Mouse (Mus musculus) spleen, adult 18-20 months (tissue): ENCODE results near the gene Akap7.
"Not testable (repeated sequence)": the region's sequence is repeated elsewhere in the genome, so short reads cannot be mapped to it uniquely, and the experiment has no call there.

Experiments
- DNase-seq, 2 experiments: peaks; one replicate each; pipeline ENCODE4 v3.0.0; 2022; ENCODE audit warnings: mixed read lengths in 2 of 2

Gene Akap7

DNA sequence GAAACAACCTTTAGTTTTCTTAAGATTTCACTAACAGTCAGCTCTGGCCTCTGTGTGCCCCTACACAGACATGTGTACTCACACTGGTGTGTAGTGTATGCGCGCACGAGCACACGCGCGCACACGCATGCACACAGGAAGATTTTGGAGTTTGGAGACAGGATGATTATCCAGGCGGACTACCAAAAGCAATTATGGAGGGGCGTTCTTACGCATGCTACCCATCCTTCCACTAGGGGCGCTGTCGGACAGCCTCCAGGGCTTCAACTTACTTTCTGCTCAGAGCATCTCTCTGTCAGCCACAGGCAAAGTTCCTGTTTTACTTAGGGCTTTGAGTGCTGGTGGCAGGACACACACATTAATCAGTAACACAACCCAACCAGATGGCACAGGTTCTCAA is 57.6 kb downstream of the Akap7 start:
- peak in 1 of 2 experiments; percentile 47 for DNase-seq

DNA sequence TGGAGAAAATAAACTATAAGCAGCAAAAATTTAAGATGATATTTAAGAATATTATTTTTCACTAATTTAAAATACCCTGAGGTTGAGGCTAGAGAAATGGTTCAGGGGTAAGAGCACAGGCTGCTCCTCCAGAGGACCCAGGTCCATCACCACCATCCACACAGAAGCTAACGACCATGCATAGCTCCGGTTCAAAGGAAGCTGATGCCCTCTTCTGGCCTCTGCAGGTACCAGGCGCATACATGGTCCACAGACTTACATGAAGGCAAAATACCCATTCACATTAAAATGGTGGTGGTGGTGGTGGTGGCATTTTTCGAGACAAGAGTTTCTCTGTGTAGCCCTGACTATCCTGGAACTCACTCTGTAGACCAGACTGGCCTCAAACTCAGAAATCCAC is 61.5 kb downstream of the Akap7 start:
- DNase-seq: no peak

DNA sequence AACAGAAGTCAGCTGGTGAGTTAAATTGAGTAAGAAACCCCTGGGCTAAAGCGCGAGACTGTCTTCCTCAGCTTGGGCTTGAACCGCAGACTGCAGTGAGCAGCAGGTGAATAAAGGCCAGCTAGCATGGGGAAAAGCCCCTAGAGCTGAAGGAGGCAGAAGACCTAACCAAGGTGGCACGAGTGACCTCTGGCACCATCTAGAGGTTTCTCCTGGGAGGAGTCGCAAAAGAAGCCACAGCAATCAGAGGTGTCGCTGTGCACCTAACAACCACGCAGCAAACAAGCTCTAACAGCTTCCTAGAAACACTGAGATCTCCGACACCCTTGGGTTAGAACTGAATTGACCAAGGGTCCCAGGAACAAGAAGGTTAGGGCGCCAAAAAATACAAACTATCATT is 68.5 kb downstream of the Akap7 start:
- DNase-seq: peak in 1 of 2 experiments; percentile 24

DNA sequence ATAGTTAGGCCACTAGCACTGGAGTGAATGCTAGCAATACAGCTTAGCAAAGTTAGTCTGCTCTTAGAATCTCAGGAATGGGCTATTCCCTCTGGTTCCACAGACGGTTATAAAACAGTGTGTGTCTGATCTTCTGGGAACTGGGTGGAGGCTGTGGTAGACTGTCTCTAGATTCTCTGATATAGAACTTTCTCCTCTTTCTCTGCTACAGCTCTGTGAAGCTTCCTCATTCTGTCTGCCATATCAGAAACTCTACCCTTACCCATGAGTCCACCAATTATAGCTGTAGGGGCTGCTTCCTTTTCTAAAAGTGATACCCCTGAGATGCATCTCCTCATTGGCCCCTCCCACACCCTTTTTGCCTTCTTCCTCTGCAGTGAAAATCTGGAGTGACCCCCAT is 73.6 kb downstream of the Akap7 start:
- no peak for DNase-seq

DNA sequence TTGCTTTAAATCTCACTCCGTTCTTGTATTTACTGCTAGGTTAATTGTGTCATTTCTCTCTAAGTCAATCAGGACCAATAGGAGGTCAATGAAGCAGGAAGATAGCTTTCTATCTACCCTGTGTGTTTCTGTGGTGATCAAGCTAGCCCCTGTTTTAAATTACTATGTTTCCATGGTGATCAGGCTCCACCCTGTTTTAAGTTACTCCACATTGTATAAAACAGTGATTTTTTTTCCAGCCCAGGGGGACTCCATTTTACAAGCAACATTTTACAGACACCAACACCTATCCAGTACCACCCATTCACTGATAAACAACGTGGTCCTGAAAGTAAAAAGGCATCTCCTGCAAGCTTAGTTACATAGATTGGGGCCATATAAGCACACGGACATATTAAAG is 75.0 kb downstream of the Akap7 start:
- no peak for DNase-seq

DNA sequence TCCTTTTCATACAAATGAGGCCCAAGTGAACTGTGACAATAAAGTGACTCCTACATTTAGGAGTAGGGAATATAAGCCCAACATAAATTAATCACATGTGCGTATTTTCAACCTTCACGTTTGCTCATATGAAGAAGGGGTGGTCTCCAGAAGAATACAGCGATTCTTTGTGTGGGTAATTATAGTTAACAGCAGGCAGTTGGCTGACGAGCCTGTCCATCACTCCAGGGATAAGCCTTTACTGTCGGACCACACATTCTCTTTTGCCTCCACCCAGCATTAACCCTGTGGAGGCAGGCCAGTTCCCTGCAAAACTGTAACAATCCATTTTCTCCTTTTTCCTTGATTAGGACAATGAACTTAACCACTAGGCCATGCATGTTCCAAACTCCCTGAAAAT is 76.3 kb downstream of the Akap7 start:
- no peak for DNase-seq

DNA sequence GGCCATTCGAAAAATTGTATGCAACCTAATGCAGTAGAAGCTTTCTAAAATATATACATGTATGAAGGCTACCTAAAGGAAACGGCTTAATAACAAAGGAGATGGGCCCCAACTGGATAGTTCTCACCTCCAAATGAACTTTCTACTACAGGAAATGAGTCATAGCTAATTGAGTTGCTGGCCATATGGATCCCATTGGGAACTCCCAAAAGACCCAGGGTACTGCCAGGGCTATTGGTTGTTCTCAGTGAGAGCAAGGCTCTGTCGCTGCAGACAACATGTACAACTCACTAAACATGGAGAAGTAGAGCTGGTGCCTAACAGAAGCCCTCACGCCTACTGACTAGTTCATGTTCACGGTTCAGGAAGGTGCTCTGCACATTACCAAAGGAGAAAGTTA is 83.3 kb downstream of the Akap7 start:
- DNase-seq: no peak

DNA sequence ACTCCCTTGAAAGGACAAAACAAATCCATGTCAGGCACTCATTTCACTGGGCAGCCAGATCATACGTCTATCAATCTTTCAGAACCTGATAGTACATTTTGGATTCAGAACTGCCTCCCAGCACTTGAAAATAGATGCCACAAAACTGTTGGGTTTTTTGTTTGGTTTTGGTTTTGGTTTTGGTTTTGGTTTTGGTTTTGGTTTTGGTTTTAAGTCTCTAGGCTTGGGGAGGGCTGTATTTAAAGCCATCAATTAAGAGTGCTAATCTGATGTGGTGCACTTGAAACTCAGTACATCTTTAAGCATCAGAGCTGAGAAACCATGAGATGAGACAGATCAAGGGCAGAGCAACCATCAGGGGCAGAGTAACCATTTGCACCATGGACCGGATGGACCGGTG is 86.9 kb downstream of the Akap7 start:
- no peak for DNase-seq

DNA sequence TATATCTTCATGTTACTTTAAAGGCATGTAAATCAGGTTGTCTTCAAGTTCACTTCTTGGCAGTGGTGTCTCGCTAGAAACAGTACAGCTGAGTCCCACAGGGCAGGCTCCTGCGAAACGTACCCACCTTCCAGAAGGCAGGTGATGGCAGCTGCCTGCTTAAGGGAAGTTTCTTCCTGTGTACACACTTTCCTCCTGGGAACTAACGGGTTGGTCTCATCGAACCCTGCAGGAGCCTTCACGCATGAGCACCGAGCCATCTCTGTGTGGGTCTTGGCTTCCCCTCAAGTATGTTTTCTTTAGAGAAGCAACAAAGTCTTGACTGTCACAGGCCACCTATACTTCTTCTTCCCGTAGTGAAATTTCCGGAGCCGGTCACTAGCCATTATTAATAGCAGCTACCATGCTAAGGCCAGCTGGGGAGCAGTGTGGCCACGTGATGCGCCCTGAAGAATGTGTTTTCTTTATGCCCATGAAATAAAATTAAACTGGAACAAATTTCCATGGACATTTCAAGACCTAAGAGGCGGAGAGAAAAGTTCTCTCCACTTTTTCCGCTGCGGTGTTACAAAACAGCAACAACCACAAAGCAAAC is 87.7 kb downstream of the Akap7 start:
- DNase-seq: no peak

DNA sequence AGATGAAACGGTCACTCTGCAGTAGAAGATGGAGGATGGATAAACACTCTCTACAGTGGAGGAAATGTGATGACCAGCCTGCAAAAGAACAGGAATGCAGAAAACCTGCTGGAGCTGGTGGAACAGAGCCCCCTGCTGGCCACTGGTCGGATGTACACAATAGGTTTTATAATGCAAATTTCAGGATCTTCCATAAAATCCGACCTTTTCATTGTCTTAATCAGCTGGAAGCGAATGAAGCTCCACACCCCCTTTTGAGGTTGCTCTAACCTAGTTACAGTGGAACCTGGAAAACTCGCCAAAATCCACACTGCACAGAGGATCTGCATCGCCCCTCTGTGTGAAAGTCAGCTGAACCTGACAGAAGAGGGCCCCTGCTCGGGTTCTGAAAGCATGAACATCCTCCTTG is 88.4 kb downstream of the Akap7 start:
- peak in 1 of 2 experiments; percentile 60 for DNase-seq

DNA sequence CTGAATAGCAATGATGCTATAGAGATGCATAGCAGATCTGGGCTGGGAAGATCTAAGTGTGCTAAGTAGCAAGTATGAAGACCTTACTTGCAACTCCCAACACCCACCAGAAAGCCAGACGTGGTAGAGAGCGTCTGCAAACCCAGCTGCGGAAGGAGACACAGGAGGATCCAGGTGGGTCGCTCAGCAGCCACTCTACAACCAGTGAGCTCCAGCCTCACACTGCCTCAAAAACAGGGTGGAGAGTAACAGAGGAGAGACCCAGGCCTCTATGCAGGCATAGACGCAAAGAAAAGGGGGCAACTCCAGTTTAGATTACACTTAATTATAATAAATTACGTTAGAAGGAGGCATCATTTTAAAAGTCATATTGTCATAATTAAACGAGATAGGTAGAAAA is 88.9 kb downstream of the Akap7 start:
- no peak for DNase-seq

DNA sequence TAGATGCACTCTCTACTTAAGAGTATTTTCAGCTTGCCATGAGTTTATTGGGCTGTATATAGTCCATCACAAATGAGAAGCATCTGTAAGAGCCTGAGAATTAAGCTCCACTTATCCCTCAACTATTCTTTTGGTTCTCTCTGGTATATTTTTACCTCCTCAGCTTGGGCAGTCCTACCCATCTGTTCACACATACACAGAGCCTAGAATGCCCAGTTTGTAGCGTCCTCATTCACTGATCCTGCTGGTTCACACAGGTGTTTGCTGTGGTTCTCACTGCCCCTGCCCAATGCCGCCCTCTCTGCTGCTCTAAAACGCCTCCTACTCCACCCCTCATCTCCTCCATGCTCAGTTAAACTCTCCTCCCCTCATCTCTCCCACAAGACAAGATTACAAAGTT is 91.7 kb downstream of the Akap7 start:
- DNase-seq: no peak

DNA sequence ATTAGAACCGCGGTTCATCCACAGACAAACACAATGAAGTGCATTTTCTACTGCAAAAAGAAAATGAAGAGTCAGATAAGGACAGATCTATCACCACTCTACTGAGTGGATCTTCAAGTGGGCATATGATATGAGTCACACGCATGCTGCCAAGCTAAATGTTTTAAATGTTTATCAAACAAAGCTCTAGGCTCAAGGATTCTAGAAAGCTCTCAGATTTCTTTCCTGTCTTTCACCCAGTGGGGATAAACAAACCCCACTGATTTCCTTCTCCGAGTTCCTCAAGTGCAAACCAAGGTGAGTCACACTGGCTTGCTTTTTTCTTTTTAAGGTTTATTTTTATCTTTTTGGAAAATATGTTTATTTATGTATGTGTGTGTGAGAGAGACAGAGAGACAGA is 94.0 kb downstream of the Akap7 start:
- no peak for DNase-seq

DNA sequence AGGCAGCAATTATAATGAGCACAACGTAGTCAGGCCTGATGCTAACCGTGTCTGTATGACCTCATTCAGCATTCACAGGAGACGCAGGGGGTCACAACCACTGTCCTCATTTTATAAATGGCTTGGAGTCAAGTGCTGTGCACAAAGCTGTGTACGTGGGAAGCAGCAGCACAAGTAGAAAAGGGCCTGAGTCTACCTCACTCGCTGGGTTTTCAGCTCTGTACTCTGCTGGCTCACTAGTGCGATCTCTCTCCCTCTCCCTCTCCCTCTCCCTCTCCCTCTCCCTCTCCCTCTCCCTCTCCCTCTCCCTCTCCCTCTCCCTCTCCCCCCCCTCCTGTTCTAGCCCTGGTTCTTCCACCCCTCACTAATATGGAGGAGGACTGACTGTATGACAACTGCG is 99.1 kb downstream of the Akap7 start:
- DNase-seq: no peak

DNA sequence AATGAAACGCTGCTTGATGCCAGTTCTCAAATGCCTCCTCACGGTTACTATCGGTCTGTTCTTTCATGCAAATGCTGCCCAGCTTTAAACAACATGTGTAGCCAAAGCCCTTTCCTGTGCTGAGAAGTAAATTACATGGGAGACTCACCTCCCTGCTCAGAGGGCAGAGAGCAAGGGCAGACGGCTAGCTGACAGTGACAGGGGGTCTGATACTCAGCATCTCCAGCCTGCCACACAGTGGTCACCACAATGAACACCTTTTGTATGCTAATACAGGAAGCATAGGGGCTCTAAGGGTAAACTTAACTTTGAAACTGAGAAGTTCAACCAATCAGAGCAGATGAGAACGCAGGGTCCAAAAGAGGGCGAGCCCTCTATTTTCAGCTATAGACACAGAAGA is 99.8 kb downstream of the Akap7 start:
- no peak for DNase-seq

DNA sequence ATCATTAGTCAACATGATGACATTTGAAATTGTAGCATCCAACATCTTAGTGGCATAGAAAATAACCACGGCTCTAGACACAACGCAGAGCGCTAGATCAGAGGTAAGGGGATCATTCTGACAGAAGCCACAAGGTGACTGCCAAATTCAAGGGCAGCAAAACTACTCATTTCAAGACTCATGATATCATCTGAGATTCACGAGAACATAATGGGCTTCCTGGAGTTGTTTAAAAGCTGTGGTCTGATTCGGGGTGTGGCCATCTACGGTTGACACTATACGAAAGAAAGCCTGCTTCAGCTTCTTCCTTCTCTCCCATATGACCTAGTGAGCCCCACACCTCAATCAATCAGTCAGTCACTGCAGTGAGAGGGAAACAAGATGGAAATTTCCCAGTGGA is 107.0 kb downstream of the Akap7 start:
- DNase-seq: no peak

DNA sequence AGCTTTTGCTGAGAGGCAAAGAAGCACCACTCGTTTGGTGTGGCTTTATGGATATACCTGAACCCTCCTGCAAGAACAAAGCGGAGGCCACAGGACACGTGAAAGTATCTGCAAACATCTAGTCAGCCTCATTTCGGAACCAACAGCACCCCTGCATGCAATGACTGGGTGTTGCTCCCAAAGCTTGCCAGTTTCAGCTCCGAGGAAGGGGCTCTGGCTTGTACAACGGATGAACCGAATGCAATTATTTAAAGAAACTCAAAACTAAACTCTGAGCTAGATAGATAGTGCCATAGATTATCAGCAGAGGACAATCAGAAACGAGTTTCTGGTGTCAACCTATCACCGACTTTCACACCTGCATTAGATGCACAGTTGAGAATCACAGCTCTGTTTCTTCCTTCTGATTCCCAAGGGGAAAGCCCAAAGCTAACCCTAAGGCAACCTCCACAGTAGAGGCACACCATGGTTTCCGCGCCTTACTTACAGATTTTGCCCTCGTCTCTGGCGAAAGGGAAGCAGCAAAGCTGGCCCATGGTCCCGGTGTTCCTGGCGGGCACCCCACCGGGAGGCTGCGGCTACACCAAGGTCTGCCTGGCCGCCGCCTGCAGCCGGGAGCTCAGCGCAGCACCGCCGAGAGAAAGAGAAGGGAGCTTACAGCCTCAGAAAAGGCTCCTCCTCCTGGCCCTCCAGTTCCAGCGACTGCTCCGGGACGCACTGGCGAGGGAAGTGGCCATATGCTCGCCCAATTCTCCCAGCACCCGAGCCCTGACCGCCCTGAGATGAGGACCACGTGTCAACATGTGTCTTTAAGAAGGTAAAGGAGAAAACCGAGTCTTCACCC is 107.9 kb downstream of the Akap7 start:
- DNase-seq: peak in 1 of 2 experiments; percentile 18

DNA sequence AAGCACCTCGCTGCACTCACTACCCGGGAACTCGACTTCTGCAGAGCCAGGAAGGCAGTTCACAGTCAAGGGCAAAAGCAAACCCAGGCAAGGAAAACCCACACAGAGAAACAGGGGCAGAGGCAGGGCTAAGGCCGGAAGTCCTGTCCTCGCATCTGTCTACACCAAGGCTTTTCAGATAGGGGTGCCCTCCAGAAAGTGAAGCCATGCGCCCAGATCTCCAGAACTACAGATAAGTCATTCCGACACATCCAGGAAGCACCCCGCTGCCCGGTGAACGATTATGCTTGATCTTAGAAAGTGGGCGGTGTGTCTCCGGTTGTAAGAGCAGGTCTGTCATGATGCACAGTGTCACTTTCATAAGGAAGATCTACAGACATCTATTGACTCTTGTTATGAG is 109.1 kb downstream of the Akap7 start:
- DNase-seq: peak in 1 of 2 experiments; percentile 18

DNA sequence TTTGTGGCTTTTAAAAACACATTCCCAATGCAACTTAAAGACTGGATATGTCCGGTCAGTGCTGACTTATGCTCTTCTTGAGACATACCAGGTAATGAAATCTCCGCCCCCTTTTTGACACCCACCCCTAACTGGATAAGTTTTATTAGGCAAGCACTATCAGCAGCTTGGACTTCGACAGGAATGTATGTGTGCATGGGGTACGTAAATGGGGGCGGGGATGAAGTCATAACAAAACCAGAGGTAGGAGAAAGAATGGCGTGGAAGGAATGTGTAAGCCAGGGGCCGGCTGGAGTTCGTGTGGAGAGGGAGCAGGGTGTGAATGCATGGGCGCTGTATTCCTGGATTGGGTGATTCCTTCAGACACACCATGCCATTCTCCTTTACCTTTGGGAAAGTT is 109.6 kb downstream of the Akap7 start:
- no peak for DNase-seq

DNA sequence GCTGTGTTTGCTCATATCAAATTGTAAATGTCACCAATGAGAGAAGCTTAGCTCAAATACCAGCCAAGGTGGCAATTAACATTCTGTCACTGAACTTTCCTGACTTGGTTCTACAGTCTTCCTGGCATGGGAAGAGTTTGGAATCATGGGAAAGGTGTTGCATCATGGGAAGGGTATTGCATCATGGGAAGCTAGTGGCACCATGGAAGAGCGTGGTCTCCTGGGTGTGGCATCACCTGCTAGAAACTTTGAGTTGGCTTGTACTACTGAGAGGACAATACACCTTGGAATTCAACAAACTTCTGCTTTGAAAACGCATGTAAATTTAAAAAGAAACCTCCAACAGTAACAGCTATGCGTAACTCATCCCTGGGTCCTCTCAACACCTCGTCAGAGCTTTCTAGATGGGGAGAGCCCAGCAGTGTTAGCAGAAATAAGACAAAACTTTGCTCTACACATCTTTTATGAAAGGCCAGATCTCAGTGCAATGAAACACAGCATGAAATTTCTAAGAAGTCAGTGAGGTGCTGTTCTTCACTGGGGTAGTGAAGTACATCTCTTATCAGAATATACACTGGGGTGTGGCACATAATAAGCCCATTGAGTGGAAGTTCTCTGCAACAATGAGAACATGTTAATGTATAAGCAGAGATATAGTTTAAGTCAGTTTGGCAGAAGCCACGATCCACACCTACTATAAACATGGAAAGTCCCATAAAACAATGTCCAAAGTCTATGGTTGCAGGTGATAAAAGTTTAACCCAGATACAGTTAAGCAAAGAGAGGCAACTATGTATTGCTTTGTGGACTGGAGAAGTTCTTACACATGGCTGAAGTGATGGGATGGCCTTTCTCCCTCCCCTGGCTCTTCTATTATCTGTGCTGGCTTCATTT is 115.2 kb downstream of the Akap7 start:
- no peak for DNase-seq

DNA sequence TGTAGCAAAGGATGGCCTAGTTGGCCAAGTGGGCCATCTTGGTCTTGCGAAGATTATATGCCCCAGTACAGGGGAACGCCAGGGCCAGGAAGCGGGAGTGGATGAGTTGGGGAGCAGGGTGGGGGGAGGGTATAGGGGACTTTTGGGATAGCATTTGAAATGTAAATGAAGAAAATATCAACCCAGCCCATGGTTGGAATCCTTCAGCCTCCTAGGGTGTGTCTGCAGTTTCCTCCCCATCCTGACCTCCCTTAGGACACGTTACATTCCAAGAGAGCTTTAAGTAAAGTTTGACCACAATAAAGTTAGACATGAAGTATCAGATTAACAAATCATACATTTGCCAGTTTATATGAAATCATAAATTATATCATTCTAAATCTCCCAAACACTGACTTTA is 116.5 kb downstream of the Akap7 start:
- DNase-seq: no peak

DNA sequence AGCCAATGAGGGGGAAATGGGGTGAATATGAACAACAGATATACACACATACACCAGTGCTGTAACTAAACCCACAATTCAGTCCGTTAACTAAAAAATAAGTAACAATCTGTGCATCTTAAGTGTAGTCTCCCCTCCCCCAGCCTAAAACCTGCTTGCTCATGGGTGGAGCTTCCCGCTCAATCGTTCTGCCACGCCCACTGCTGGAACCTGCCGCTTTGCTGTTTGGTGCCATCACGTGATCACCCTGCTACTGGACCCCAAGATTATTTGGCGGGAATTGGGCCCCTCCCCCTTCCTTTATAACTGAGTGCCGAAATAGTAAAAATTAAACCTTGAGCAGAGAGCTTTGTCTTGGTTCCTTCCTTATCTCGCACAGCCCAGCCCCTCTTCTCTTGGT is 121.4 kb downstream of the Akap7 start:
- DNase-seq: not testable (repeated sequence)

DNA sequence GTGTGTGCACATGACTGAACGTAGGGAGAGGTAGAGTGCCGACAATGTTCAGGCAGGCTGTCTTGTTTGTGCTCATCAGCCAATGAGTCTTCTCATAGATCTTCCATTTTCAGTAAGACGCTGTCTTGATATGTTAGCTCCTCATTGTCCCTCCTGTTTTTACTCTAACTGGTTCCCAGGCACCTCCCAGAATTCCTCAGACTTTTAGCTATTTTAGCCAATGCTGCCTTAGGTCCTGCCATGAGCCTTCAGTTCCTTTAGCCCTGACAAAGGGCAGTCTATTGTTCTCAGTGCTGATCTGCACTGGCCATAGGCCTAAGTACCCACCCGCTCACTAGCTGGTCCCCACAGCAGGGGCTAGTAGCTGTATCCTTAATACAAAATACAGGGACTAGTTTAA is 122.0 kb downstream of the Akap7 start:
- DNase-seq: no peak
